Mouse (Mus musculus) intestine, embryonic 16.5 days (tissue): ENCODE measurements around the gene Ikbke. TPM values are rescaled to one million over a fixed set of nuclear protein-coding genes. Genes with fewer than 3 reads are reported as not detected.

Experiments used
- ATAC-seq: fragments of 200-750 bp; cut with Nextera tagmentation; 2 replicates; pipeline ENCODE4 v1.8.0; 2017; ENCODE audit warnings: moderate TSS enrichment, moderate library complexity
- H3K27ac ChIP-seq: fragments of 300-500 bp; sonication (generic); 2 replicates; pipeline ENCODE4 v1.5.1; 2014; ENCODE audit warnings: mild to moderate bottlenecking, low read length
- H3K27me3 ChIP-seq: fragments of 300-500 bp; sonication (generic); replicated peaks from 2 replicates; pipeline ENCODE4 v1.6.1; 2014; ENCODE audit warnings: low read length, control low read depth, mixed read lengths; ENCODE audit not compliant: control insufficient read depth, insufficient read depth
- H3K36me3 ChIP-seq: fragments of 300-500 bp; sonication (generic); 2 replicates; pipeline ENCODE4 v1.6.1; 2014; ENCODE audit warnings: low read length, control low read depth; ENCODE audit not compliant: control insufficient read depth, insufficient read depth
- H3K4me1 ChIP-seq: fragments of 300-500 bp; sonication (generic); 2 replicates; pipeline ENCODE4 v1.6.1; 2014; ENCODE audit warnings: low read length, control low read depth, mixed read lengths; ENCODE audit not compliant: control insufficient read depth, insufficient read depth
- H3K4me2 ChIP-seq: fragments of 300-500 bp; sonication (generic); 2 replicates; pipeline ENCODE4 v1.6.1; 2014; ENCODE audit warnings: low read depth, low read length, control low read depth
- H3K4me3 ChIP-seq: fragments of 300-500 bp; sonication (generic); 2 replicates; pipeline ENCODE4 v1.5.1; 2014; ENCODE audit warnings: mild to moderate bottlenecking, low read length
- H3K9ac ChIP-seq: fragments of 300-500 bp; sonication (generic); 2 replicates; pipeline ENCODE4 v1.6.1; 2014; ENCODE audit warnings: low read depth, low read length
- H3K9me3 ChIP-seq: fragments of 300-500 bp; sonication (generic); 2 replicates; pipeline ENCODE4 v1.6.1; 2016; ENCODE audit warnings: low read length, control low read depth; ENCODE audit not compliant: control insufficient read depth
- whole genome bisulfite sequencing: fragments of 180-500 bp; shearing (Covaris S2); extraction: QIAGEN DNeasy Blood & Tissue Kit; methylation state at CpG from one replicate; pipeline ENCODE4 v1.1.7; 2014; 5-methylcytosine and 5-hydroxymethylcytosine counted together
- polyA plus RNA-seq: library from polyadenylated mRNA; unstranded; fragments of >200 nt; fragmentation: Nextera tagmentation; extraction: Ambion mirVana; gene quantifications from 2 replicates; pipeline ENCODE4 v1.2.1, GENCODE M21; 2015

Gene Ikbke
- polyA plus RNA-seq, 1 experiment from 2014 or later, result 13.0 TPM

DNA sequence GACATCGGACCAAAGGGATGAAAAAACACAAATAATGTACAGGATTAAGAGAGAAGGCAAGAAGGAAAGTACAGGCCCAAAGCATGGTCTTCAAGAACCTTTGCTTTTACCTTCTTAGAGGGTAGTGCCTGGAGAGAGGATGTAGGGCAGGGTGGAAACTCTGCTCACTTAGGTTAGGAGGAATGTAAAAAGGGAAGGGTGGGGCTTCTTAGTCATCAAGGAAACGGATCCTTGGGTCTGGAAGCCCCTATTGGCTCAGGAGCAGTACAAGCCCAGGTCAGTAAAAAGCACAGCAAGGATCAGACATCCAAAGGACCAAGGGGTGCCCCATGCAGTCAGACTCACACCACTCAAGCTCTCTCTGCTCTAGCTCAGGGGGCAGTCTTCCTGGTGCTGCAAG lies 7.9 kb upstream of the Ikbke start:
- WGBS, result 64% methylated on average over 2 of the region's 2 CpGs
- Histone ChIP-seq H3K9me3 (no peaks in the 10 kb centered on the region), H3K4me2 (no peak overlapping the region), H3K4me3 (no peak overlapping the region), H3K9ac (no peak overlapping the region), H3K27ac (no peak overlapping the region), H3K36me3 (0 out of 2 replicates have a peak, but pooled peaks cover 6% of the 10 kb centered on the region), H3K27me3 (no peaks in the 10 kb centered on the region), H3K4me1 (no peaks in the 10 kb centered on the region)
- ATAC-seq, result no peak

DNA sequence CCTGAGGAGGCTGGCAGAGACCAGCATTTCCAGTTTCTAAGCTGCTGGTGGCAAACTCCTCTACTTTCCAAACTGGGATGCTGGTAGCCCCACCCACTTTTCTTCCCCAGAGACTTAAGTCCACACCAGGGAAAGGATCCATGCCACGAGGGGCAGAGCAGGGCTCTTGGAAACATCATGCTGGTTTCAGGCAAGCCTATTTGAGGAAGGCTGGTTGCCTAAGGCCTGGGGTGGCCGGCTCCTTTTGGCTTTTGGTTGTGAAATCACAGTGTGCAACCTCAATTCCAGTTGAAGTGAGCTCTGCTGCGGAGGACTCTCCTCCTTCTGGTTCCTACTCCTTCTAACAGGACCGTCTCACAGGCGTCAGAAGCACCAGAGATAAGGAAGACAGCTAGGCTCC lies 7.4 kb upstream of the Ikbke start:
- no peak for ATAC-seq
- Histone ChIP-seq H3K27me3 (no peaks in the 10 kb centered on the region), H3K36me3 (0 out of 2 replicates have a peak, but pooled peaks cover 5% of the 10 kb centered on the region), H3K27ac (no peak overlapping the region), H3K4me1 (no peaks in the 10 kb centered on the region), H3K9ac (no peak overlapping the region), H3K4me2 (no peak overlapping the region), H3K4me3 (no peak overlapping the region), H3K9me3 (no peaks in the 10 kb centered on the region)
- WGBS, result 75% methylated on average over 5 of the region's 5 CpGs

DNA sequence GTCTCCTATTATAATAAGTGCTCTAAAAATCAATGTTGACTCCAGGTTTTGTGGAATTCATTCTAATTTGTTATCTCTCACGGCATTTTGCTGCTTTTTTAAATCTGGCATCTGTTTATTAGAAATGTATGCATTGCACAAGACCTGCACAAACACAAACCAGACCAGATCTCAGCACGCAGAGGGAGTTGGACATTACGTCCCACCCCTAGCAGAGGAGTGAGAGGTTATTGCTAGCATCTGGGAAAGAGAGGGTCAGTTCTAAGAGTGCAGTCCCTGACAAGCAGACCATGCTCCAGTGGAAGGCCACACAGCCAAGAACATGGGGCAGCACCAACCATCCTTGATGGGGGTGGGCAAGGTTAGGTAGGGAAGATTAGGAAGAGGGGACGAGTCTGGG lies 5.2 kb upstream of the Ikbke start:
- no peak for ATAC-seq
- no peak overlapping the region for H3K4me2 ChIP-seq
- 47% methylated on average over 4 of the region's 4 CpGs for WGBS

DNA sequence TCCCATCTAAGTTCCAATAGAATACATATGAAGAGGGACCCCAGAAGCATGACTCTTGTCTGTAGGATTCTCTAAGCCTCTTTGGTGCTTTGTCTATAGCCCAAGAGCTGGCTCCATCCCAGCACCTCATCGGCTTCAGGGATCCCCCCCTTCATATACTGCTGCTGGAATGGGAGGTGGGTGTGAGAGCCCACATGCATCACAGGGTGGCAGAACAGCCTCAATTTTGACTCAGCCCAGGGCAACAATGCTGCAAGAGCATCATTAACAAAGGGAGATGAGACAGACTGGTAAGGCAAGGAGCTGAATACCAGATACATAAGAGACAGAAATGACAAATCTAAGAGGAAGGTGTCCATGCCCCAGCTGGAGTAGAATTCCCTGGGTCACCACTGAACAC lies 4.8 kb upstream of the Ikbke start:
- H3K4me1 ChIP-seq, result peaks cover 12% of the 10 kb centered on the region
- H3K36me3 ChIP-seq, result no peaks in the 10 kb centered on the region
- no peak overlapping the region for H3K4me3 ChIP-seq
- H3K27me3 ChIP-seq, result no peaks in the 10 kb centered on the region
- no peak overlapping the region for H3K27ac ChIP-seq
- H3K9ac ChIP-seq, result no peak overlapping the region
- no peak overlapping the region for H3K4me2 ChIP-seq
- 73% methylated on average over 1 of the region's 1 CpGs for WGBS
- no peak for ATAC-seq
- no peaks in the 10 kb centered on the region for H3K9me3 ChIP-seq

More for the DNA sequence above, 5.2 kb upstream of the Ikbke start:
- Histone ChIP-seq H3K36me3 (0 out of 2 replicates have a peak, but pooled peaks cover 2% of the 10 kb centered on the region), H3K4me1 (peaks cover 10% of the 10 kb centered on the region), H3K27me3 (no peaks in the 10 kb centered on the region), H3K27ac (no peak overlapping the region), H3K9ac (no peak overlapping the region), H3K4me3 (no peak overlapping the region), H3K9me3 (no peaks in the 10 kb centered on the region)

DNA sequence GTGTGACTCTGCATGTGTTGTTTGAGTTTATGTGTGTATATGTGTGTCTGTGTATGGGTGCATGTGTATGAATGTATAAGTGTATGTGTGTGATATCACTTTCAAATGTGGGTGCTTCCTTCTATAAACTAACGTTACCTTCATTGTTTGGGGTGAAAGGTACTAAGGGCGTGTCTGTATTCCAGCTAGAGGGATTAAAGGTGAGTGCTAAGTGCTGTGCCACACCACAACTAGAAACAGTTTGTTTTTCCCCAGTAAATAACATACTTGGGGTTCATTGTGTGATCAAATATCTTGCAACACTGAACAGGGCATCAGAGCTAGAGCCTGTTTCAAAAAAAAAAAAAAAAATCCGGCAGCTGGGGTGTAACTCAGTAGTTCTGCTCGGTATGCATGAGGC lies 2.3 kb upstream of the Ikbke start:
- Histone ChIP-seq H3K4me3 (no peak overlapping the region), H3K9ac (no peak overlapping the region), H3K4me2 (no peak overlapping the region), H3K4me1 (peaks cover 25% of the 10 kb centered on the region), H3K36me3 (no peaks in the 10 kb centered on the region), H3K27me3 (no peaks in the 10 kb centered on the region), H3K9me3 (no peaks in the 10 kb centered on the region), H3K27ac (no peak overlapping the region)
- WGBS, result 41% methylated on average over 4 of the region's 4 CpGs
- no peak for ATAC-seq

DNA sequence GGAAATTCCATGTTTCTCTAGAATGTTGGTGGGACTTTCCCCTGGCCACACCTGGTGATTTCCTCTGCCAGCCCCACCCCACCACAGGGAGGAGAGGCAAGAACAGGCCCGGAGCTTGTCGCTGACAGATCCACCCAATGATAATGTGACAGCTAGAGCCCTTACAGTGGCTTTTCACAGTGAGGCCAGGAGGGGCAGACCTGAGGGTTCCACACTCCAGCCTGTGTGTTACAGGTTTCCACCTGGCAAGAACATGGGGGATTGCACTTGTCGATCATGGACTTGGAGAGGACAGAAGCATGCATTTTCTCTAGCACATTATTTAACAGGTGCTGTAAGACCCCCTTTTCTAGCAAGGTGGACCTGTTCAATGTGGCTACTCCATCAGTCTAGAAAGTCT lies 874 bp upstream of the Ikbke start:
- Histone ChIP-seq H3K36me3 (no peaks in the 10 kb centered on the region), H3K9ac (no peak overlapping the region), H3K27ac (peak overlapping the region; percentile 38; the same call in 1 of the 2 replicates), H3K4me1 (peaks cover 28% of the 10 kb centered on the region), H3K4me3 (no peak overlapping the region), H3K27me3 (no peaks in the 10 kb centered on the region), H3K9me3 (no peaks in the 10 kb centered on the region), H3K4me2 (no peak overlapping the region)
- 30% methylated on average over 3 of the region's 3 CpGs for WGBS
- peak; percentile 81 for ATAC-seq

DNA sequence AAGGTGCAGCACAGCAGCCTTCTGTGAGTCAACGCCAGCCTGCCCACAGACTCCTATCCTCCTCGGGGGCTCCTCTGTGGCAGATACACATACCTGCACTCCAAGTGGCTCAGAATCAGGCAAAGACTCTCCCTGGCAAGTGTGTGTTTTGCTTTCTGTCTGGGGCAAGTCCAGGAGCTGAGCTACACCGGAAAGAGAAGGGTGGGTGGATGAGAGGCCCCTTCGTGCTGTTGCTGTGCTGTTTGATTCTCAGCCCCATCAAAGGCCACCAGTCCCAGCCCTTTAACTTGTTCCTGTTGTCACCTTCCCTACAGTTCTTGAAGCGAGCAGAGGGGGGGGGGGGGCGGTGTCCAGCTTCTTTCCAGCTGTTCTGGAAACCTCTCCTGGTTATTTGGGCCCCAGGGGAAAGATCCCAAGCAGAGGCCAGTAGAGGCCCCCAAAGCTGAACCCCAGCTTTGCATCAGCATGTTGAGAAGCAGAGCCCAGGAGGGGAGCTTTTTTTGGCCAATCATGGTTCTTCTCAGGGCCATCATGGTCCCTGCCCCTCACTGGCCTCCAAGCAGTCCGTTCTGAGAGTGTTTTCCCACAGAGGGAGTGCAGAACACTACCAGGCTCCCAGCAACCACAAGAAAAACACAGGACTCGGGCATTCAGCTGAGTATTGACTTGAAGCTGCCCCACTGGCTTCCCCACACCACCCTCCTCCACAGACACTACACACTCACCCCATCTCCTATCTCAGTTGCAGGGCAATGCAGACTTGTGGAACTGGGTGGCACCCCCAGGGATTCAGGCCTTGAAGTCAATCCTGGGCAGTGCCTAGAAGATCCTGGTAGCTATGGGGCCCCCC lies 575 bp downstream of the Ikbke start:
- WGBS, result 32% methylated on average over 8 of the region's 8 CpGs
- Histone ChIP-seq H3K36me3 (no peaks in the 10 kb centered on the region), H3K4me2 (peak overlapping the region; percentile 67), H3K4me1 (peaks cover 34% of the 10 kb centered on the region), H3K27me3 (no peaks in the 10 kb centered on the region), H3K9me3 (no peaks in the 10 kb centered on the region), H3K9ac (peak overlapping the region; percentile 70), H3K27ac (peak overlapping the region; percentile 72), H3K4me3 (peak overlapping the region; percentile 55)
- ATAC-seq, result no peak

DNA sequence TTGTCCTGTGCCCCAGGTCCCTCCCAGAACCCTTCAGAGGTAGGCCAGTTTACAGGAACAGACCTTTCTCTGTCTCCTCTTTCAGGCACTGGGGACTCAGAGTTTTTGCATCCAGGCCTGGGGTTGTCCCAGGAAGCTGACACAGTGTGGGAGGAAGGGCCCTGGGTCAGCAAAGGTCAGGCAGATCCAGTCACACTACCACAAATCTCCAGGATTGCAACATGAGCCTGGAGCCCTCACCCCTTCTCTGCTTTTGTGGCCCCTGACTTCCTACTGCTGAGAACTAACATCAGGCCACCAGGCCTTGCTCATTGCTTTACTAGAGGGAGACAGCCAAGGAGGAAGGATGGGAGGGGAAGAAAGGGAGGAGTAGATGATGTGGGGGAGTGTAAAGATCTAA lies 2.6 kb downstream of the Ikbke start:
- H3K9me3 ChIP-seq, result no peaks in the 10 kb centered on the region
- H3K4me2 ChIP-seq, result no peak overlapping the region
- peaks cover 34% of the 10 kb centered on the region for H3K4me1 ChIP-seq
- no peaks in the 10 kb centered on the region for H3K36me3 ChIP-seq
- ATAC-seq, result no peak
- no peaks in the 10 kb centered on the region for H3K27me3 ChIP-seq
- 0 out of 2 replicates have a peak overlapping the region, but pooled peaks have one; percentile 33 for H3K9ac ChIP-seq
- H3K4me3 ChIP-seq, result no peak overlapping the region
- H3K27ac ChIP-seq, result no peak overlapping the region

DNA sequence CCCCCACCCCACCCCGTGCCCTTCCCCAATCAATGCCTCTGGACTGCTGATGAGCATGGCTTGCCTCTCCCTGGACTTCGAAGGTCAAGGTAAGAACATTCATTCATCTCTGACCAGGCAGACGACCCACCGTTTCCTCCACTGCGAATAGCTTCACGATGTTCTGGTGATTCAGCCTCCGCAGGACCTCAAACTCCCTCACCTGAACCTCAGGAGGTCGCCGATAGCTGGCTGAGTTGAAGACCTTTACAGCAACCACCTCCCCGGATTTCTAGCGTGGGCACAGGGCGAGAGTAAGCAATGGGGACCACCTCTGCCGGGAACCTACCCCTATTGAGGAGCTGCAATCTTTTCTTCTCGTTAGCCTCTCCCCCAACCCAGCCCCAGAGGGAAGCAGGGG lies 3.8 kb downstream of the Ikbke start:
- Histone ChIP-seq H3K9me3 (no peaks in the 10 kb centered on the region), H3K9ac (0 out of 2 replicates have a peak overlapping the region, but pooled peaks have one; percentile 29), H3K27me3 (no peaks in the 10 kb centered on the region), H3K36me3 (no peaks in the 10 kb centered on the region), H3K4me1 (peaks cover 32% of the 10 kb centered on the region), H3K27ac (no peak overlapping the region), H3K4me2 (peak overlapping the region; percentile 47), H3K4me3 (peak overlapping the region; percentile 18; the same call in 1 of the 2 replicates)
- 74% methylated on average over 14 of the region's 14 CpGs for WGBS
- no peak for ATAC-seq
